Mouse (Mus musculus) granulocyte monocyte progenitor cell, adult 5-6 weeks (primary cell): Measurements from ENCODE around the gene Gm10031. TPM values are rescaled to one million over a fixed set of nuclear protein-coding genes. Genes with fewer than 3 reads are reported as not detected.

Experiments
- ATAC-seq: replicated peaks from 2 replicates; pipeline ENCODE4 v1.8.0; 2016; ENCODE audit warnings: mild to moderate bottlenecking, moderate TSS enrichment, inconsistent platforms; ENCODE audit not compliant: poor library complexity, severe bottlenecking
- total RNA-seq, 2 experiments: library from RNA; stranded (forward) in 1 of 2; stranded (reverse) in 1 of 2; fragments of 200-712, 200-1000 nt in 1 of 2; fragments of >200 nt in 1 of 2; fragmentation: Nextera tagmentation in 1 of 2; gene quantifications; 2 replicates each; pipeline ENCODE4 v1.2.3; 2014 to 2017

Gm10031 gene
- total RNA-seq, 2 experiments from 2014 or later = 5.8 to 14.4 TPM

DNA sequence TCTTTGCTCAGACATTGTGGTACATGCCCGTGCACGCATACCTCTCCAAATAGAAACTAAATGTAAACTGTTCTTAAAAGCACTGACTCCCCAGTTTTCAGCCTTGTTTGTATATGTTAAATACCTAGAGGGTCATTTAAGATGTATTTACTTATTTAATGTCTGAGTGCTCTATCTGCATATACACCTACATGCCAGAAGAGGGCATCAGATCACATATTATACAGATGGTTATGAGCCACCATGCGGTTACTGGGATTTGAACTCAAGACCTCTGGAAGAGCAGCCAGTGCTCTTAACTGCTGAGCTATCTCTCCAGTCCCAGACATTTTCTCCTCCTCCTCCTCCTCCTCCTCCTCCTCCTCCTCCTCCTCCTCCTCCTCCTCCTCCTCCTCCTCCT lies 14.6 kb downstream of the Gm10031 start:
- no peak for ATAC-seq

DNA sequence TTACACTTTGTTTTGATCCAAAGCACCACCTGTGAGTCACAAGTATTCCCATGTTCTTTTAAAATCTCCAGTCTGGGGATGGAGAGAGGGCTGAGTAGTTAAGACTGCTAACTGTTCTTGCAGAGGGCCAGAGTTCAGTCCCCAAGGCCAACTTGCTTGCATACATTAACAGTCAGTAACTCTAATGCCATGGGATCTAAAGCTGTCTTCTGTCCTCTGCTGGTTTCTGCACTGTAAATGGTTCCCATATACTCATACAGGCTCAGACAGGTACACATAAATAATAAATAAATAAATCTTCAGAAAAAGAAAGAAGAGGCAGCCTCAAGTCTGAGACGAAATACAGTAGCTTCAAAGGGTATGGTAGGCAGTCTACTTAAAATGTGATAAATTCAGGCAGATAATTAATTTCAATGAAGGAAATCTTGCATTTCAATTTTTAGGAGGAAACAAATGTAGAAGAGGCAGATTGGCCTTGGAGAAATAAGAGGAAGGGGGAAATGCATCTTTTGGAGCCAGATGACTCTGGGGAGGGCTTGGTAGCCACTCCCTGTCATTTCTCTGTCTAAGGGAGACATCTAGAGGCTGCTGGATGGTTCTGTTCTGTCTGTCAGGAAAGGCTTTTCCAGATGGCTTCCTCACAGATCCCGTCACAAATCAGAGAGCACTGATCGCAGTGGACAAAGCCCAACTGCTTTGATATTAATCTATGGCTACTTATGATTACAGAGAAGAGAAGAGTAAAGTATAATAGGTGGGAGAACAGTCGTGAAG lies 16.2 kb downstream of the Gm10031 start:
- ATAC-seq = peak; percentile 35; the same call in 1 of the 2 replicates

GRCm38 (mm10) chr1:156543999-156544398 lies 20.2 kb downstream of the Gm10031 start:
- ATAC-seq = no peak

DNA sequence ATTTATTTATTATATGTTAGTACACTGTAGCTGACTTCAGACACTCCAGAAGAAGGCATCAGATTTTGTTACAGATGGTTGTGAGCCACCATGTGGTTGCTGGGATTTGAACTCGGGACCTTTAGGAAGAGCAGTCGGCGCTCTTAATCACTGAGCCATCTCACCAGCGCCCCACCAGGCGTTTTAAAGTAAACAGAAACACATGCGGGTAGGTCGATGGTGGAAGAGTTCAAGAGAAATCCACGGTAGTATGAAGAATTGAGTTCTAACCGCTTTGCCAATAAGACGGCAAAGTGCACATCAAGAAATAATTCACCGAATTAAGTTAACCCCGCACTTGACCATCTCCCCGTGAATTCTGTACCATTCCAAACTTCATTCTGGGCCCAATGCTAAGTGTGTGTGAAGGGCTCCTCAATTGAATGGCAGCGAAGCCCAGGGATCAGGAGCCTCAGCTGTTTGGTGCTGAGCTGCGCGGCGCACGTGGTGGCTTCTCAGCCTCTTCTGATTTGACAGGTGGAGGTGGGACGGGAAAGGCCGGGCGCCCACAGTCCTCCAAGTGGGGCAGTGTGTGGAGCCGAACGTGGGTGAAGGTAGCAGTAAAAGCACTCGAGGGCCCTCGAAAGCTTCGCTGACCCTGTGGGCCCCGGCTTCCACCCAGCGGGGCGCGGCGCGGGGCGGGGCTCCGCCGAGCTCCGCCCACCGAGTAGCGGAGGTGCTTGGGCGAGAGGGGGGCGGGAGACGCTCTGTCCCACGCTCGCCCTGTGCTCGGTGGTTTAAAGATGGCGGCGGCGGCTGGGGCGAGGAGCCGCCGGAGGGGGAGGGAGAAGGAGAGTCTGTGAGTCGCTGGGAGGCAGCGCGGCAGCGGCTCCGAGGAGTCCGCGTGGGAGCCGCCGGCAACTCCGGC lies 34.5 kb downstream of the Gm10031 start, which contains the start of gene Abl2:
Gene Abl2 (plus strand): TSS at position 763 of the 907 bp plus-strand sequence.
- peak; percentile 93 for ATAC-seq

- ATAC-seq = peak; percentile 43
These were observed 35.3 kb downstream of the Gm10031 start for GRCm38 (mm10) chr1:156558950-156559640.

- peak; percentile 1; the same call in 1 of the 2 replicates for ATAC-seq
These were observed 35.8 kb downstream of the Gm10031 start for GRCm38 (mm10) chr1:156559641-156560020.

GRCm38 (mm10) chr1:156560500-156560899 lies 36.7 kb downstream of the Gm10031 start:
- ATAC-seq = no peak

GRCm38 (mm10) chr1:156565328-156565727 lies 41.5 kb downstream of the Gm10031 start:
- no peak for ATAC-seq

DNA sequence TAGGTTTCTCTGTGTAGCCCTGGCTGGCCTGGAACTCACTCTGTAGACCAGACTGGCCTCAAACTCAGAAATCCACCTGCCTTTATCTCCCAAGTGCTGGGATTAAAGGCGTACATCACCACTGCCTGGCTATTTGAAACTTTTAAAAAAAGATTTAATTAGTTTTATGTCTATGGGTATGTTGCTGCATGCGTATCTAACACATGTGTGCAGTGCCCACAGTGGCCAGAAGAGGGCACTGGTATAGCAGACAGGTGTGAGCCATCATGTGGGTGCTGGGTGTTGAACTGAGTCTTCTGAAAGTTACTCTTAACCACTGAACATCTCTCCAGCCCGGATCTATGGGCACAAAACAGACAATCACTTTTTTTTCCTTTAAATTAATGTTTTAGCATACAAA lies 42.3 kb downstream of the Gm10031 start:
- peak; percentile 52; the same call in 1 of the 2 replicates for ATAC-seq

DNA sequence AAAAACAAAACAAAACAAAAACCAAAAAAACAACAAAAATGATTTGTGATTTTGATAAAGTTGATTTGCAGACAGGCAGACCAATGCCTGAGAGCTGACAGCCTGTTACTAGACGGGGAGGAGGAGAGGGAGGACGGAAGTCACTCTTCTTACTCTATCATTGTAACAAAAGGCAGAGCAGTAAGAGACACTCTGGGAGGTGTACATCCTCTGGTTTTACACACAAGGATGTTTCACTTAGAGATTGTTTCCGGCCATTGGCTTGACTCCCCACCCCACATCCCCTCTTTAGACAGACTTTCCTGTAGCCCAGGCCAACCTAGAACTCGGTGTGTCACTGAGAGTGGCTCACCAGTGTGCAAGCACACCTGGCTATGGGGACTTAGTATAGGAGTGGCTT lies 45.8 kb downstream of the Gm10031 start:
- no peak for ATAC-seq

GRCm38 (mm10) chr1:156572952-156573351 lies 49.1 kb downstream of the Gm10031 start:
- ATAC-seq = no peak

Other genes starting within 250 kb of the Gm10031 start
- not detected in 2 replicates for gene Tdrd5, start 220.3 kb upstream of the Gm10031 start, total RNA-seq (2014; fragmentation: Nextera tagmentation)
- gene Tdrd5, start 220.3 kb upstream of the Gm10031 start, total RNA-seq (2017) = not detected in 2 replicates
- gene Nphs2, start 213.3 kb upstream of the Gm10031 start, total RNA-seq (2014; fragmentation: Nextera tagmentation) = not detected in 2 replicates
- not detected in 2 replicates for gene Nphs2, start 213.3 kb upstream of the Gm10031 start, total RNA-seq (2017)
- 1,748 and 1,908 TPM in 2 replicates for gene Gm2000, start 158.0 kb upstream of the Gm10031 start, total RNA-seq (2014; fragmentation: Nextera tagmentation)
- gene Gm2000, start 158.0 kb upstream of the Gm10031 start, total RNA-seq (2017) = 3,498 and 4,224 TPM in 2 replicates
- gene Axdnd1, start 102.9 kb upstream of the Gm10031 start, total RNA-seq (2014; fragmentation: Nextera tagmentation) = not detected in 2 replicates
- gene Axdnd1, start 102.9 kb upstream of the Gm10031 start, total RNA-seq (2017) = 0.26 and 1.5 TPM in 2 replicates
- 86.0 and 109 TPM in 2 replicates for gene Soat1, start 49.7 kb upstream of the Gm10031 start, total RNA-seq (2014; fragmentation: Nextera tagmentation)
- gene Soat1, start 49.7 kb upstream of the Gm10031 start, total RNA-seq (2017) = 109 and 119 TPM in 2 replicates
- gene Abl2, start 34.8 kb downstream of the Gm10031 start, total RNA-seq (2014; fragmentation: Nextera tagmentation) = 11.4 and 12.6 TPM in 2 replicates
- 15.6 and 22.6 TPM in 2 replicates for gene Abl2, start 34.8 kb downstream of the Gm10031 start, total RNA-seq (2017)
- gene Tor3a, start 150.3 kb downstream of the Gm10031 start, total RNA-seq (2014; fragmentation: Nextera tagmentation) = 35.6 and 40.0 TPM in 2 replicates
- 33.5 and 33.6 TPM in 2 replicates for gene Tor3a, start 150.3 kb downstream of the Gm10031 start, total RNA-seq (2017)
- 18.6 and 30.9 TPM in 2 replicates for gene Fam20b, start 195.1 kb downstream of the Gm10031 start, total RNA-seq (2014; fragmentation: Nextera tagmentation)
- 44.5 and 47.2 TPM in 2 replicates for gene Fam20b, start 195.1 kb downstream of the Gm10031 start, total RNA-seq (2017)